Mouse (Mus musculus) embryonic facial prominence, embryonic 14.5 days (tissue): Measurements from ENCODE around the gene Clk1. TPM values are rescaled to one million over a fixed set of nuclear protein-coding genes. Genes with fewer than 3 reads are reported as not detected.

Experiments
- ATAC-seq: fragments of 200-750 bp; cut with Nextera tagmentation; 2 replicates; pipeline ENCODE4 v1.8.0; 2017; ENCODE audit warnings: low read depth, moderate number of reproducible peaks, moderate TSS enrichment
- DNase-seq: peaks from one replicate; pipeline ENCODE4 v3.0.0-alpha.2; 2015; ENCODE audit warnings: low spot score
- H3K27ac ChIP-seq: fragments of 300-500 bp; sonication (generic); replicated peaks from 2 replicates; pipeline ENCODE4 v1.5.1; 2014; ENCODE audit warnings: low read depth, mild to moderate bottlenecking, low read length, moderate library complexity
- H3K27me3 ChIP-seq: fragments of 300-500 bp; sonication (generic); replicated peaks from 2 replicates; pipeline ENCODE4 v1.6.1; 2014; ENCODE audit warnings: low read length; ENCODE audit not compliant: control insufficient read depth, insufficient read depth
- H3K36me3 ChIP-seq: fragments of 300-500 bp; sonication (generic); 2 replicates; pipeline ENCODE4 v1.6.1; 2014; ENCODE audit warnings: low read length, mixed read lengths; ENCODE audit not compliant: control insufficient read depth, insufficient read depth
- H3K4me1 ChIP-seq: fragments of 300-500 bp; sonication (generic); 2 replicates; pipeline ENCODE4 v1.6.1; 2014; ENCODE audit warnings: antibody characterized with exemption, low read length; ENCODE audit not compliant: control insufficient read depth, insufficient read depth
- H3K4me2 ChIP-seq: fragments of 300-500 bp; sonication (generic); 2 replicates; pipeline ENCODE4 v1.6.1; 2014; ENCODE audit warnings: low read depth, mild to moderate bottlenecking, low read length, moderate library complexity, mixed read lengths
- H3K4me3 ChIP-seq: fragments of 300-500 bp; sonication (generic); 2 replicates; pipeline ENCODE4 v1.5.1; 2014; ENCODE audit warnings: low read depth, mild to moderate bottlenecking, low read length
- H3K9ac ChIP-seq: fragments of 300-500 bp; sonication (generic); 2 replicates; pipeline ENCODE4 v1.6.1; 2014; ENCODE audit warnings: low read depth, mild to moderate bottlenecking, low read length, moderate library complexity, mixed read lengths
- H3K9me3 ChIP-seq: fragments of 300-500 bp; sonication (generic); 2 replicates; pipeline ENCODE4 v1.6.1; 2016; ENCODE audit warnings: low read length; ENCODE audit not compliant: control insufficient read depth
- WGBS: fragments of 180-500 bp; shearing (Covaris S2); extraction: QIAGEN DNeasy Blood & Tissue Kit; methylation state at CpG from one replicate; pipeline ENCODE4 v1.1.7; 2014; 5-methylcytosine and 5-hydroxymethylcytosine counted together
- polyA plus RNA-seq: library from polyadenylated mRNA; unstranded; fragments of >200 nt; fragmentation: Nextera tagmentation; extraction: Ambion mirVana; gene quantifications from 2 replicates; pipeline ENCODE4 v1.2.1, GENCODE M21; 2014

The Clk1 gene
- polyA plus RNA-seq, 1 experiment from 2014 or later: 196 TPM

GRCm38 (mm10) chr1:58396179-58396578, 27.7 kb downstream of the Clk1 start:
- Histone ChIP-seq H3K4me3 (no peak overlapping the region), H3K9me3 (no peaks in the 10 kb centered on the region), H3K36me3 (peaks cover 66% of the 10 kb centered on the region), H3K4me1 (peaks cover 11% of the 10 kb centered on the region), H3K9ac (no peak overlapping the region), H3K27ac (no peak overlapping the region), H3K4me2 (no peak overlapping the region), H3K27me3 (no peaks in the 10 kb centered on the region)
- no peak for ATAC-seq
- DNase-seq: no peak
- 100% methylated on average over 1 of the region's 1 CpGs for WGBS

- no peak for ATAC-seq
- H3K27ac ChIP-seq: no peak overlapping the region
- H3K9me3 ChIP-seq: no peaks in the 10 kb centered on the region
- H3K36me3 ChIP-seq: peaks cover 58% of the 10 kb centered on the region
- peaks cover 11% of the 10 kb centered on the region for H3K4me1 ChIP-seq
- no peak overlapping the region for H3K4me2 ChIP-seq
- WGBS: 92% methylated on average over 3 of the region's 3 CpGs
- DNase-seq: no peak
- no peak overlapping the region for H3K9ac ChIP-seq
- H3K4me3 ChIP-seq: no peak overlapping the region
- H3K27me3 ChIP-seq: no peaks in the 10 kb centered on the region
These were observed 28.5 kb downstream of the Clk1 start for GRCm38 (mm10) chr1:58395341-58395740.

- H3K4me2 ChIP-seq: peak overlapping the region; percentile 84
- H3K9me3 ChIP-seq: no peaks in the 10 kb centered on the region
- no peaks in the 10 kb centered on the region for H3K27me3 ChIP-seq
- peak overlapping the region; percentile 98 for H3K27ac ChIP-seq
- peak; percentile 58 for ATAC-seq
- WGBS: 1% methylated on average over 28 of the region's 90 CpGs
- peak overlapping the region; percentile 97 for H3K4me3 ChIP-seq
- DNase-seq: peak; percentile 54
- peaks cover 41% of the 10 kb centered on the region for H3K36me3 ChIP-seq
- H3K4me1 ChIP-seq: peaks cover 11% of the 10 kb centered on the region
- H3K9ac ChIP-seq: peak overlapping the region; percentile 98
These were observed 30.3 kb downstream of the Clk1 start for GRCm38 (mm10) chr1:58393284-58394195.

GRCm38 (mm10) chr1:58392652-58393283, 31.1 kb downstream of the Clk1 start, which contains the start of gene Bzw1:
TSS of gene Bzw1 (plus strand) at chr1:58392898.
- 2% methylated on average over 16 of the region's 61 CpGs for WGBS
- H3K4me1 ChIP-seq: peaks cover 11% of the 10 kb centered on the region
- H3K27ac ChIP-seq: peak within 1 kb of the TSS; percentile 98
- H3K9me3 ChIP-seq: no peaks in the 10 kb centered on the region
- H3K36me3 ChIP-seq: peaks cover 33% of the 10 kb centered on the region
- no peaks in the 10 kb centered on the region for H3K27me3 ChIP-seq
- H3K9ac ChIP-seq: peak within 1 kb of the TSS; percentile 98
- DNase-seq: peak; percentile 96
- peak within 1 kb of the TSS; percentile 97 for H3K4me3 ChIP-seq
- H3K4me2 ChIP-seq: peak within 1 kb of the TSS; percentile 84
- peak; percentile 97 for ATAC-seq

- Histone ChIP-seq H3K4me1 (peaks cover 11% of the 10 kb centered on the region), H3K27me3 (no peaks in the 10 kb centered on the region), H3K4me2 (peak overlapping the region; percentile 82), H3K9me3 (no peaks in the 10 kb centered on the region), H3K36me3 (peaks cover 29% of the 10 kb centered on the region), H3K9ac (peak overlapping the region; percentile 98), H3K27ac (peak overlapping the region; percentile 98), H3K4me3 (peak overlapping the region; percentile 97)
- WGBS: 1% methylated on average over 15 of the region's 16 CpGs
- peak; percentile 11; the same call in 1 of the 2 replicates for ATAC-seq
- DNase-seq: peak; percentile 55
These were observed 31.6 kb downstream of the Clk1 start for GRCm38 (mm10) chr1:58392268-58392651.

- Histone ChIP-seq H3K4me3 (peak overlapping the region; percentile 97), H3K9me3 (no peaks in the 10 kb centered on the region), H3K4me1 (peaks cover 11% of the 10 kb centered on the region), H3K4me2 (peak overlapping the region; percentile 82), H3K27ac (peak overlapping the region; percentile 98), H3K9ac (peak overlapping the region; percentile 98), H3K36me3 (peaks cover 23% of the 10 kb centered on the region), H3K27me3 (no peaks in the 10 kb centered on the region)
- DNase-seq: no peak
- WGBS: 44% methylated on average over 19 of the region's 19 CpGs
- ATAC-seq: no peak
These were observed 32.2 kb downstream of the Clk1 start for GRCm38 (mm10) chr1:58391421-58392267.

- no peak for ATAC-seq
These were observed 41.1 kb downstream of the Clk1 start for GRCm38 (mm10) chr1:58382586-58383281.

More at GRCm38 (mm10) chr1:58382586-58383281, 41.1 kb downstream of the Clk1 start:
- no peak for DNase-seq
- Histone ChIP-seq H3K4me1 (no peaks in the 10 kb centered on the region), H3K9ac (no peak overlapping the region), H3K36me3 (no peaks in the 10 kb centered on the region), H3K4me3 (no peak overlapping the region), H3K4me2 (no peak overlapping the region), H3K27ac (no peak overlapping the region), H3K9me3 (no peaks in the 10 kb centered on the region), H3K27me3 (no peaks in the 10 kb centered on the region)
- WGBS: 68% methylated on average over 5 of the region's 5 CpGs
